Mouse (Mus musculus): Measurements from ENCODE around the gene Kdsr. TPM values are rescaled to one million over a fixed set of nuclear protein-coding genes. Genes with fewer than 3 reads are reported as not detected.

Kdsr gene
- polyA plus RNA-seq, 1 experiment from 2014 or later: 9.0 TPM

DNA sequence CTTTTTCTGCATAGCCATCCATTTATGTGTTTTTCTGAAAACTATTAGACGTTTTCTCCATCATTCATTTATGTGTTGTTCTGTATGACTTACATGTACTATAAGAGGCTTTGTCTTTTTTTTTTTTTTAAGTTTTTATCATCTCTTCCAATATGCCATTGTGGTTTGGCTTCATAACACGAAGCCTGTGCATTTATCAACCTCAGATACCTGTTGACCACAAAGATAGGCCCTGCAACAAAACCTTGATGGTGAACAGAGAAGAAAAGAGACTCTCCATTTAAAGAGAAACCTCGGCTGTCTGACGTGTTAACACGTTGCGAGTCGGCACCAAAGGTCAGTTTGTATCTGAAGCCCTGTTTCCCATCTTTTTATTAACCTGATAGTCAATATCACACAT lies 49.3 kb downstream of the Kdsr start:
- Histone ChIP-seq H3K9ac (ENCODE audit: low read length) (no peak overlapping the region), H3K4me1 (replicated peaks; ENCODE audit: control insufficient read depth, insufficient read depth, low read length) (peaks cover 12% of the 10 kb centered on the region; the same call in 1 of the 2 replicates), H3K4me3 (ENCODE audit: low read depth, low read length) (no peak overlapping the region), H3K27ac (ENCODE audit: low read depth, low read length) (no peak overlapping the region), H3K9me3 (ENCODE audit: control insufficient read depth, low read length) (no peaks in the 10 kb centered on the region), H3K27me3 (ENCODE audit: control insufficient read depth, insufficient read depth, low read length) (no peaks in the 10 kb centered on the region), H3K36me3 (ENCODE audit: control insufficient read depth, insufficient read depth, low read length) (no peaks in the 10 kb centered on the region), H3K4me2 (ENCODE audit: low read depth, low read length, severe bottlenecking) (no peak overlapping the region)
- WGBS: 87% methylated on average over 7 of the region's 7 CpGs
- no peak for ATAC-seq (replicated peaks; ENCODE audit: low FRiP score)
- no peak for DNase-seq (ENCODE audit: low spot score)

DNA sequence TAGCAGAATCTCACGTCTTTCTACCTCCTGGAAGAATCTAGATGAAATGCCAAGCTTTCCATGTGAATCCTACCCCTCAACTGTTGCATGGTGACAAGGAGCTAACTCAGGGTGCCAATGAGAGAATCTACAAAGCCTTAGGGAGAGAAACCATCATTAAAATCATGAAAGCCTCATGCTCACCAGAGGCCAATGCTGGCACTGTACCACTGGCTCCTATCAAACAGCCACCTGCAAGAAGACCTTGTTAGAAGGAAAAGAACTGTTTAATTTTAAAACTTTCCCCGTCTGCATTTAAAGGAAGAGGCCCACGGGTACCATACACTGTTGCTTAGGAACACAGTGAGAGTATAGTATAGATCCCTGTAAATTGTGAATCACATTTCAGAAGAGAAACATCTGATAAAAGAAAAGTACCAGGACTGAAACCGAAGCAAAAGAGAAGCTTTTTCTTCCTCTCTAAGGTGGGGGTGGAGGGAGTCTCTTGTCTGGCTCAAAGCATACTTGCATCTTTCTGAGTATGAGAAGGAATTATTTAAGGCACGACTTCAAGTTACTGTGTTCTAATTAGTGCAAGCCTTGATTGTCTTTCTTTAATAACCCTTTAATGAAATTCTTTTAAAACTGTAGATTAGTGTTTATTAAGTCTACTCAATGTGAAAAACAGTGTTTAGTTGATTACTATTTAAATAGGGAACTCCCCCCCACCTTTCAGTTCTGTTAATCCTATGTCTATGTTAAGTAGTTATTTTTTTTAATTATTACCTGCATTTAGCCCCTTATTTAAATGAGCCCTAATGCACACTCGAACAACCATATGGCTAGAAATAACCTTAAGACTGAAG lies 52.3 kb downstream of the Kdsr start:
- Histone ChIP-seq H3K9me3 (ENCODE audit: control insufficient read depth, low read length) (no peaks in the 10 kb centered on the region), H3K9ac (ENCODE audit: low read length) (no peak overlapping the region), H3K36me3 (ENCODE audit: control insufficient read depth, insufficient read depth, low read length) (no peaks in the 10 kb centered on the region), H3K27me3 (ENCODE audit: control insufficient read depth, insufficient read depth, low read length) (no peaks in the 10 kb centered on the region), H3K4me2 (ENCODE audit: low read depth, low read length, severe bottlenecking) (no peak overlapping the region), H3K4me1 (replicated peaks; ENCODE audit: control insufficient read depth, insufficient read depth, low read length) (peaks cover 8% of the 10 kb centered on the region; the same call in 1 of the 2 replicates), H3K27ac (ENCODE audit: low read depth, low read length) (no peak overlapping the region), H3K4me3 (ENCODE audit: low read depth, low read length) (no peak overlapping the region)
- WGBS: 77% methylated on average over 6 of the region's 6 CpGs
- DNase-seq (ENCODE audit: low spot score) (no peak), ATAC-seq (replicated peaks; ENCODE audit: low FRiP score) (no peak)

DNA sequence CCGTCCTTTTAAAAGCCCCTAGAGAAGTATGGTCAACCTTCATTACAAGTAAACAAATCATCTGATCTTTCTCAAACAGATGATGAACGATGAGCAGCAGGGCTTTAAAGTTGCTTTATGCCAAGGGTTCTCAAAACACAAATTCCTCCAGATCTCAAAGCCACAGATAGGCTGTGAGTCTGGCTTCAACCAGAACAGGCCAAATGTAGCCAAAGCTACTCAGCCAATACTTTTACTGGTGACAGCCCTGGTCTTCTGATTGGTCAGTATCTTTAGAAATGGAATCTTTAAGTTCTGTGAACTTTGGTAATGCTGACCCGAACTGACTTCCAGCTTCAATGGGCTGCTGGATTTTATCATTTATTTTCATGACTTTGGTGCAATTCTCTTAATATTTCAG lies 56.3 kb downstream of the Kdsr start:
- DNase-seq (ENCODE audit: low spot score): no peak
- Histone ChIP-seq H3K4me2 (ENCODE audit: low read depth, low read length, severe bottlenecking) (no peak overlapping the region), H3K9ac (ENCODE audit: low read length) (no peak overlapping the region), H3K27me3 (ENCODE audit: control insufficient read depth, insufficient read depth, low read length) (no peaks in the 10 kb centered on the region), H3K9me3 (ENCODE audit: control insufficient read depth, low read length) (no peaks in the 10 kb centered on the region), H3K27ac (ENCODE audit: low read depth, low read length) (no peak overlapping the region), H3K4me1 (replicated peaks; ENCODE audit: control insufficient read depth, insufficient read depth, low read length) (peaks cover 4% of the 10 kb centered on the region; the same call in 1 of the 2 replicates), H3K4me3 (ENCODE audit: low read depth, low read length) (no peak overlapping the region), H3K36me3 (ENCODE audit: control insufficient read depth, insufficient read depth, low read length) (no peaks in the 10 kb centered on the region)
- 57% methylated on average over 3 of the region's 3 CpGs for WGBS
- ATAC-seq (replicated peaks; ENCODE audit: low FRiP score): no peak

DNA sequence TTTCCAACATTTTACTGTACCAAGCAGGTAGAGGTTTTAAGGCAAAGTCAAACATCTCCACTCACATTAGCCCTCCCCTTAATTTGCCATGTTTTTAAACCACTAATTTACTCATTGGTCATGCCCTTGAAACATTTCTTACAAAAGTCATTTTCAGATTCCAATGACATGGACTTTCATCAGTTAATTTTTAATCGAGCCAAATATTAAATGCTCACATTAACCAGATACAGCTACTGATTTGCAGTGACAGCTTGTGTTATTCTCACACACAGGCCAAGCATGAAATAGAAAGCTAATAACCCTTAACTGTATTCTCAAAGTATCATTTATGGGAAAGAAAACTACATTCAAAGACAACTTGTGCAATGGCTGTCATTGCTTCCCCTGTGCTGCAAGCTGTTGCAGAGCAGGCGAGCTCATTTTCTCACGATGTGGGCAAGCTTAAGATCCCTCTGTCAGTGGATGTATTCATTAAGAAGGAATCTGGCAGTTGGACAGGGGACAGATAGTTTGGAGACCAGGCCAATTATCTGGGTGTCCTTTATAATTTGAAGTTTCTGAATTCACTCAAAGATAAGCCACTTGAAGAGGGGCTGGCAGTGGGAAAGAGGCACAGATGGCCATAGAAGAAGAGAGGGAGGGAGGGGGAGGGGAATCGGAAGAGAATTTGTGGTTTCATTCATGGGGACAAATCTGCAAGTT lies 56.9 kb downstream of the Kdsr start:
- WGBS: 49% methylated on average over 4 of the region's 4 CpGs
- ATAC-seq (replicated peaks; ENCODE audit: low FRiP score) (peak; percentile 69), DNase-seq (ENCODE audit: low spot score) (no peak)
- no peak overlapping the region for H3K4me2 ChIP-seq (ENCODE audit: low read depth, low read length, severe bottlenecking)
- H3K9ac ChIP-seq (ENCODE audit: low read length): no peak overlapping the region
- no peak overlapping the region for H3K27ac ChIP-seq (ENCODE audit: low read depth, low read length)
- H3K4me3 ChIP-seq (ENCODE audit: low read depth, low read length): no peak overlapping the region
- H3K36me3 ChIP-seq (ENCODE audit: control insufficient read depth, insufficient read depth, low read length): no peaks in the 10 kb centered on the region
- H3K4me1 ChIP-seq (replicated peaks; ENCODE audit: control insufficient read depth, insufficient read depth, low read length): 0 out of 2 replicates have a peak, but pooled peaks cover 2% of the 10 kb centered on the region
- no peaks in the 10 kb centered on the region for H3K9me3 ChIP-seq (ENCODE audit: control insufficient read depth, low read length)
- H3K27me3 ChIP-seq (ENCODE audit: control insufficient read depth, insufficient read depth, low read length): no peaks in the 10 kb centered on the region

DNA sequence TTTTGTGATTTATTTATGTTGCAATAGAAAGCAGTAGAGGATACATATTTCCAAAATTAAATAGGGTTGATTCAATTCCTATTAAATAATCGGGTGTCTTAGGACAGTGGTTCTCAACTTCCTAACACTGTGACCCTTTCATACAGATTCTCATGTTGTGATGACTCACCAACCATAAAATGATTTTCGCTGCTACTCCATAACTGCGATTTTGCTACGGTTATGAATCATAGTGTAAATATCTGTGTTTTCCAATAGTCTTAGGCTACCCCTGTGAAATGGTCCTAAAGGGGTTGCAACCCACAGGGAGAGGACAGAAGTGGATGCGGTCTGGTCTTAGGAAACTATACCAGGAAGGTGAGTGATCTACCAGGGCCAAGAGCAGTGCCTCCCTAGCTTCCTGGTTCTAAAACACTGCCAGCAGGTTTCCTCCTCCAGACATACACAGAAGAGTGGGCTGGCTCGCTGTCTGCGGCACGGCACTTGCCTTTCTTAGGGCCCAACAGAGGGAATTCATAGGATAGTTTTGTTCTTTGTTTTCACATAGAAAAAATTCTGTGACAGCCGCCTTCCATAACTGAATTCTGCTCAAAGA lies 58.9 kb downstream of the Kdsr start:
- ATAC-seq (replicated peaks; ENCODE audit: low FRiP score): no peak
- no peak overlapping the region for H3K27ac ChIP-seq (ENCODE audit: low read depth, low read length)
- H3K9ac ChIP-seq (ENCODE audit: low read length): no peak overlapping the region

DNA sequence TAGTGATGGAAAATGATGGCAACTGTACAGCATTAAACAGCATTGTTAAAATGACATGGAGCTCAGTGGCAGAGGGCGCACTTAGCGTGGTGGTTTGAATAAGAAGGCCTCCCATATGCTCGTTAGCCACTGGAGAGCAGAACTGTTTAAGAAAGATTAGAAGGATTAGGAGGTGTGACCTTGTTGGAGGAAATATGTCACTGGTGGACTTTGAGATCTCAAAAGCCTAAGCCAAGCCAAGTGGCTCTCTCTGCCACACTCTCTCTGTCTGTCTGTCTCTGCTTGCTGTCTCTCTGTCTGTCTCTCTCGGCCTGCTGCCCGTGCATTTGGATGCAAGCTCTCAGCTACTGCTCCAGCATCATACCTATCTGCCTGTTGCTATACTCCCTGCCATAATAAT lies 63.1 kb downstream of the Kdsr start:
- H3K27ac ChIP-seq (ENCODE audit: low read depth, low read length): no peak overlapping the region
- H3K9ac ChIP-seq (ENCODE audit: low read length): no peak overlapping the region
- no peak overlapping the region for H3K4me2 ChIP-seq (ENCODE audit: low read depth, low read length, severe bottlenecking)
- no peak overlapping the region for H3K4me3 ChIP-seq (ENCODE audit: low read depth, low read length)
- ATAC-seq (replicated peaks; ENCODE audit: low FRiP score): no peak
- H3K27me3 ChIP-seq (ENCODE audit: control insufficient read depth, insufficient read depth, low read length): no peaks in the 10 kb centered on the region
- no peak for DNase-seq (ENCODE audit: low spot score)
- WGBS: 86% methylated on average over 5 of the region's 5 CpGs
- H3K36me3 ChIP-seq (ENCODE audit: control insufficient read depth, insufficient read depth, low read length): no peaks in the 10 kb centered on the region
- no peaks in the 10 kb centered on the region for H3K4me1 ChIP-seq (replicated peaks; ENCODE audit: control insufficient read depth, insufficient read depth, low read length)
- H3K9me3 ChIP-seq (ENCODE audit: control insufficient read depth, low read length): no peaks in the 10 kb centered on the region

More for the DNA sequence above, 58.9 kb downstream of the Kdsr start:
- no peak overlapping the region for H3K4me3 ChIP-seq (ENCODE audit: low read depth, low read length)
- H3K4me1 ChIP-seq (replicated peaks; ENCODE audit: control insufficient read depth, insufficient read depth, low read length): 0 out of 2 replicates have a peak, but pooled peaks cover 2% of the 10 kb centered on the region
- H3K27me3 ChIP-seq (ENCODE audit: control insufficient read depth, insufficient read depth, low read length): no peaks in the 10 kb centered on the region
- no peak overlapping the region for H3K4me2 ChIP-seq (ENCODE audit: low read depth, low read length, severe bottlenecking)
- no peaks in the 10 kb centered on the region for H3K36me3 ChIP-seq (ENCODE audit: control insufficient read depth, insufficient read depth, low read length)
- WGBS: 91% methylated on average over 9 of the region's 9 CpGs
- no peak for DNase-seq (ENCODE audit: low spot score)
- H3K9me3 ChIP-seq (ENCODE audit: control insufficient read depth, low read length): no peaks in the 10 kb centered on the region

DNA sequence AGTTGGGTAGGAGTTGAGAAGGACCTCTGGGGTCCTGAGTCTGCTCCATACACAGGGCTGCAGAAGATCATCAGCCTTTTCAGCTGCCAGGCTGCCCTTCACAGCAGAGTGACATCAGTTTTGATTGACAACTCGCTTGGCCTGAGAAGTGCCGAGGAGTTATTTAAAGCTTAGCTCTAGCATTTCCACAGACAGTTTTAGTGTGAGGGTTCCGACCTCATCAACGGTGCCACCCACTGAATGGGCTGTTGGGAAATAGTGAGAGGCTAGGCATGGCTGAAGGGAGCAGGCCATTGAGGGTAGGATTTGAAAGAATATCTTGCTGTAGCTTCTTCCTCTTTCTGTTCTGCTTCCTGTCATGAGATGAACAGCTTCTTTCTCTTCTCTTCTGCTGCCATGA lies 63.9 kb downstream of the Kdsr start:
- no peaks in the 10 kb centered on the region for H3K9me3 ChIP-seq (ENCODE audit: control insufficient read depth, low read length)
- no peak overlapping the region for H3K4me2 ChIP-seq (ENCODE audit: low read depth, low read length, severe bottlenecking)
- ATAC-seq (replicated peaks; ENCODE audit: low FRiP score) (no peak), DNase-seq (ENCODE audit: low spot score) (no peak)
- WGBS: 80% methylated on average over 4 of the region's 4 CpGs
- H3K27ac ChIP-seq (ENCODE audit: low read depth, low read length): no peak overlapping the region
- H3K4me1 ChIP-seq (replicated peaks; ENCODE audit: control insufficient read depth, insufficient read depth, low read length): no peaks in the 10 kb centered on the region
- H3K27me3 ChIP-seq (ENCODE audit: control insufficient read depth, insufficient read depth, low read length): no peaks in the 10 kb centered on the region
- no peak overlapping the region for H3K9ac ChIP-seq (ENCODE audit: low read length)
- no peak overlapping the region for H3K4me3 ChIP-seq (ENCODE audit: low read depth, low read length)
- no peaks in the 10 kb centered on the region for H3K36me3 ChIP-seq (ENCODE audit: control insufficient read depth, insufficient read depth, low read length)

DNA sequence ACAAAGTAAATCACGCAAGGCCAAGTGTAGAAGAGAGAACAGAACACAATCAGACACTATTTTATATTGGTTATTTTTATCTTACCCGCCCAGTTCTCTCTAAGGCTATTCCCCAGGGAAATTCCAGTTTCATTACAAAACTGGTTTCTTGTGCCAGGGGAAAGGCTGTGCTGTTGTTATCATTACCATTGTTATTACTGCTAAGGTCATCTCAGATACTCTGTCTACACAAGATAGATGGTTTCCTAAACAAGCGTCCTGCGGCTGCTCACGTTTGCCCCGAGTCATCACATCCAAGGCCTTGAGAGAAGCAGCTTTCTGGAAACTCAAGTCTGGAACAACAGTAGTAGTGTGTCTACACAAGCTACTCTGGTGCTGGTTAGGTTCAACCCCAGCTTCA lies 65.2 kb downstream of the Kdsr start:
- no peak for ATAC-seq (replicated peaks; ENCODE audit: low FRiP score)
- 94% methylated on average over 6 of the region's 6 CpGs for WGBS
- Histone ChIP-seq H3K4me3 (ENCODE audit: low read depth, low read length) (no peak overlapping the region), H3K9ac (ENCODE audit: low read length) (no peak overlapping the region), H3K4me1 (replicated peaks; ENCODE audit: control insufficient read depth, insufficient read depth, low read length) (no peaks in the 10 kb centered on the region), H3K27me3 (ENCODE audit: control insufficient read depth, insufficient read depth, low read length) (no peaks in the 10 kb centered on the region), H3K9me3 (ENCODE audit: control insufficient read depth, low read length) (no peaks in the 10 kb centered on the region), H3K4me2 (ENCODE audit: low read depth, low read length, severe bottlenecking) (no peak overlapping the region), H3K27ac (ENCODE audit: low read depth, low read length) (no peak overlapping the region), H3K36me3 (ENCODE audit: control insufficient read depth, insufficient read depth, low read length) (no peaks in the 10 kb centered on the region)
- no peak for DNase-seq (ENCODE audit: low spot score)

Data from forebrain, embryonic 11.5 days (tissue).